Mouse (Mus musculus) layer of hippocampus, postnatal 36 days (tissue): Measurements from ENCODE around the gene Tuba3b. TPM values are rescaled to one million over a fixed set of nuclear protein-coding genes. Genes with fewer than 3 reads are reported as not detected.

Source experiments
- DNase-seq, 2 experiments: peaks; one replicate each; pipeline ENCODE4 v3.0.0; 2022
- total RNA-seq, 2 experiments: library from RNA; stranded (reverse); gene quantifications; 2 replicates each; pipeline ENCODE4 v1.2.3; 2021

Gene Tuba3b
- total RNA-seq, 2 experiments from 2014 or later = not detected

- no peak for DNase-seq
Measured at GRCm38 (mm10) chr6:145607746-145608145, 7.8 kb upstream of the Tuba3b start.

GRCm38 (mm10) chr6:145608693-145609092 is 6.9 kb upstream of the Tuba3b start:
- DNase-seq = no peak

GRCm38 (mm10) chr6:145610901-145611300 is 4.7 kb upstream of the Tuba3b start:
- no peak for DNase-seq

GRCm38 (mm10) chr6:145612611-145613010 is 2.9 kb upstream of the Tuba3b start:
- no peak for DNase-seq

GRCm38 (mm10) chr6:145614219-145614618 is 1.3 kb upstream of the Tuba3b start, which contains the start of gene Lmntd1:
TSS of gene Lmntd1 (minus strand) at chr6:145614319.
- no peak for DNase-seq

GRCm38 (mm10) chr6:145616402-145617229 is 1.1 kb downstream of the Tuba3b start:
- DNase-seq = no peak

- no peak for DNase-seq
Measured at GRCm38 (mm10) chr6:145623141-145623540, 7.6 kb downstream of the Tuba3b start.

GRCm38 (mm10) chr6:145630269-145630668 is 14.7 kb downstream of the Tuba3b start:
- no peak for DNase-seq

- no peak for DNase-seq
Measured at GRCm38 (mm10) chr6:145634454-145634853, 18.9 kb downstream of the Tuba3b start.

GRCm38 (mm10) chr6:145636682-145637081 is 21.1 kb downstream of the Tuba3b start:
- DNase-seq = no peak

- no peak for DNase-seq
Measured at GRCm38 (mm10) chr6:145638248-145638647, 22.7 kb downstream of the Tuba3b start.

- no peak for DNase-seq
Measured at GRCm38 (mm10) chr6:145640971-145641506, 25.5 kb downstream of the Tuba3b start.

- DNase-seq = no peak
Measured at GRCm38 (mm10) chr6:145651976-145652375, 36.4 kb downstream of the Tuba3b start.

- no peak for DNase-seq
Measured at GRCm38 (mm10) chr6:145652986-145653385, 37.4 kb downstream of the Tuba3b start.

GRCm38 (mm10) chr6:145653626-145654025 is 38.1 kb downstream of the Tuba3b start:
- DNase-seq = no peak

- no peak for DNase-seq
Measured at GRCm38 (mm10) chr6:145654062-145654836, 38.7 kb downstream of the Tuba3b start.

GRCm38 (mm10) chr6:145655678-145656077 is 40.1 kb downstream of the Tuba3b start:
- DNase-seq = no peak

GRCm38 (mm10) chr6:145656740-145657591 is 41.4 kb downstream of the Tuba3b start:
- no peak for DNase-seq

- no peak for DNase-seq
Measured at GRCm38 (mm10) chr6:145659116-145659515, 43.6 kb downstream of the Tuba3b start.

GRCm38 (mm10) chr6:145660943-145661342 is 45.4 kb downstream of the Tuba3b start:
- no peak for DNase-seq

- no peak for DNase-seq
Measured at GRCm38 (mm10) chr6:145664208-145664607, 48.7 kb downstream of the Tuba3b start.

GRCm38 (mm10) chr6:145665751-145666150 is 50.2 kb downstream of the Tuba3b start:
- DNase-seq = no peak
